ENCODE assay signal across 8 mouse cellular contexts in genomic region chr4:154549961-154550393, GRCm38 (mm10).
A peak's percentile ranks its signal among the peaks of the same experiment; 100 is the strongest.
DNase-seq lines count a peak whose midpoint lies in the region; ATAC-seq lines count a peak whose summit lies in the region.

No protein-coding gene starts in this region.

- peaks cover 25% of the 10 kb centered on the region for H3K27me3 ChIP-seq in liver, embryonic 15.5 days

- H3K27ac ChIP-seq in liver, embryonic 15.5 days (replicated peaks), result no peak overlapping the region

- no peaks in the 10 kb centered on the region for H3K9me3 ChIP-seq in liver, embryonic 15.5 days (replicated peaks)

- DNase-seq in cerebellum, adult 9-11 months, result peak; percentile 5
- no peak for DNase-seq in cerebellum, postnatal 36 days
- peak; percentile 9 for DNase-seq in thymus, postnatal 14 days
- DNase-seq in thymus, adult 18-20 months, result no peak
- DNase-seq in kidney, postnatal 14 days, result peak; percentile 44
- no peak for DNase-seq in yolk sac, embryonic 10.5 days (ENCODE audit: low spot score)
- no peak for DNase-seq in testis, postnatal 14 days (ENCODE audit: low spot score)

- no peaks in the 10 kb centered on the region for H3K36me3 ChIP-seq in liver, embryonic 15.5 days (replicated peaks)

- no peak overlapping the region for H3K9ac ChIP-seq in liver, embryonic 15.5 days

- 9% methylated on average over 17 of the region's 17 CpGs for WGBS in liver, embryonic 15.5 days (ENCODE audit: insufficient replicate concordance)

- ATAC-seq in liver, embryonic 15.5 days (ENCODE audit: insufficient read depth), result no peak

- peak overlapping the region; percentile 8 for H3K4me2 ChIP-seq in liver, embryonic 15.5 days

- no peak overlapping the region for H3K4me3 ChIP-seq in liver, embryonic 15.5 days (replicated peaks)

- H3K4me1 ChIP-seq in liver, embryonic 15.5 days (replicated peaks), result no peaks in the 10 kb centered on the region; the same call in 1 of the 2 replicates

Comparison
In these comparisons a context has a peak if more than half of its experiments do, and no peak if none do; other contexts are left out.
1. DNase-seq: peak in cerebellum, adult 9-11 months (single experiment), thymus, postnatal 14 days (single experiment) and kidney, postnatal 14 days (single experiment); none in cerebellum, postnatal 36 days (0 of 2), thymus, adult 18-20 months (0 of 2), yolk sac, embryonic 10.5 days (single experiment) and testis, postnatal 14 days (single experiment).